23 mouse cellular contexts compared by ENCODE assay signal in the genomic region with DNA sequence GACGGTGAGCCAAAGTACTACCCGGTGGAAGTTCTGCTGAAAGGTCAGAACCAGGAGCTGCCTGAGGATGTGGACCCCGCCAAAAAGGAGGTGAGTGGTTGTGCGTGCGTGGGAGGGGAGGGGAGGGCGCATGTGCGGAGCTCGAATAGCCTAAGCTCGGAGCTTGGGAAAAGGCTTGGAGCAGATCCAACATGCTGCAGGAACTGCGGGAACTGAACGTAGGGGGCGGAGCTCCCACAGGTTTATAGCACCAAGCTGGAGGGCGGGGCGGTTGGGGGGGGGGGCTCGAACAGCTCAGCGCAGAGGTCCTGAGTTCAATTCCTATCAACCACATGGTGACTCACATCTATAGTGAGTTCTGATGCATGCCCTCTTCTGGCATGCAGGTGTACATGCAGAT. TPM values are rescaled to one million over a fixed set of nuclear protein-coding genes. Genes with fewer than 3 reads are reported as not detected.
DNase-seq lines count a peak whose midpoint lies in the region; ATAC-seq and TF ChIP-seq lines count a peak whose summit lies in the region.
"Had no signal": no experiment of that assay in that cellular context is flagged by ENCODE, and none has a peak within 500 bp of the region (broad histone marks: within the 10 kb centered on the region; RNA-seq: fewer than 3 reads in every experiment).

No protein-coding gene starts in this region.

- no peak overlapping the region for H3K9ac ChIP-seq in limb, embryonic 14.5 days (ENCODE audit: low read depth, low read length, severe bottlenecking)
- no peak overlapping the region for H3K9ac ChIP-seq in stomach, postnatal 0 days (ENCODE audit: low read length)
- H3K9ac ChIP-seq in heart, embryonic 11.5 days (ENCODE audit: low read depth, low read length): no peak overlapping the region
- H3K9ac ChIP-seq: embryonic facial prominence, embryonic 12.5 days; forebrain, embryonic 13.5 days; forebrain, embryonic 15.5 days; forebrain, postnatal 0 days had no signal

- ATAC-seq in limb, embryonic 14.5 days (ENCODE audit: low FRiP score, low read depth): no peak
- no peak for ATAC-seq in stomach, postnatal 0 days (ENCODE audit: low FRiP score, low TSS enrichment)
- no peak for ATAC-seq in monocyte, adult 5-6 weeks (replicated peaks; ENCODE audit: insufficient number of reproducible peaks, low FRiP score, low TSS enrichment, poor library complexity, severe bottlenecking)
- ATAC-seq in heart, embryonic 11.5 days (replicated peaks; ENCODE audit: insufficient number of reproducible peaks, low FRiP score, low TSS enrichment): no peak
- ATAC-seq: activated CD4-positive, CD25-positive, alpha-beta regulatory T cell, adult 4 months; forebrain, embryonic 13.5 days; forebrain, embryonic 15.5 days; forebrain, postnatal 0 days; Patski had no signal

- peaks cover 9% of the 10 kb centered on the region for H3K4me1 ChIP-seq in limb, embryonic 14.5 days (ENCODE audit: control insufficient read depth, insufficient read depth, low read length)
- H3K4me1 ChIP-seq in limb, embryonic 10.5 days: peaks cover 11% of the 10 kb centered on the region
- H3K4me1 ChIP-seq in stomach, postnatal 0 days (replicated peaks; ENCODE audit: control insufficient read depth, insufficient read depth): no peaks in the 10 kb centered on the region
- H3K4me1 ChIP-seq in heart, embryonic 11.5 days (ENCODE audit: control insufficient read depth, insufficient read depth, low read length): no peaks in the 10 kb centered on the region
- H3K4me1 ChIP-seq: embryonic facial prominence, embryonic 12.5 days; forebrain, embryonic 15.5 days had no signal

- TF ChIP-seq EP300 in stomach, postnatal 0 days (optimal IDR thresholded peaks at IDR 0.05): no peak

- H3K9me3 ChIP-seq in limb, embryonic 14.5 days (ENCODE audit: control insufficient read depth, low read length): no peaks in the 10 kb centered on the region
- H3K9me3 ChIP-seq in limb, embryonic 10.5 days (replicated peaks): no peaks in the 10 kb centered on the region
- H3K9me3 ChIP-seq in stomach, postnatal 0 days (ENCODE audit: control insufficient read depth, low read length): no peaks in the 10 kb centered on the region
- H3K9me3 ChIP-seq in heart, embryonic 11.5 days (replicated peaks; ENCODE audit: control insufficient read depth, low read length): no peaks in the 10 kb centered on the region
- H3K9me3 ChIP-seq: embryonic facial prominence, embryonic 10.5 days; embryonic facial prominence, embryonic 12.5 days; forebrain, embryonic 13.5 days; forebrain, embryonic 15.5 days; G1E had no signal

- no peaks in the 10 kb centered on the region for H3K27me3 ChIP-seq in limb, embryonic 14.5 days (ENCODE audit: control insufficient read depth, insufficient read depth, low read length)
- no peaks in the 10 kb centered on the region for H3K27me3 ChIP-seq in limb, embryonic 10.5 days (ENCODE audit: low read depth, poor library complexity, severe bottlenecking)
- no peaks in the 10 kb centered on the region for H3K27me3 ChIP-seq in stomach, postnatal 0 days (ENCODE audit: control insufficient read depth, insufficient read depth, low read length)
- H3K27me3 ChIP-seq in heart, embryonic 11.5 days (ENCODE audit: control insufficient read depth, insufficient read depth, low read length): no peaks in the 10 kb centered on the region
- H3K27me3 ChIP-seq: embryonic facial prominence, embryonic 12.5 days; forebrain, embryonic 13.5 days; forebrain, embryonic 15.5 days; Patski had no signal

- H3K36me3 ChIP-seq in limb, embryonic 14.5 days (ENCODE audit: control insufficient read depth, insufficient read depth, low read length): peaks cover 17% of the 10 kb centered on the region
- H3K36me3 ChIP-seq in limb, embryonic 10.5 days: peaks cover 22% of the 10 kb centered on the region
- peaks cover 5% of the 10 kb centered on the region; the same call in 1 of the 2 replicates for H3K36me3 ChIP-seq in stomach, postnatal 0 days (ENCODE audit: control insufficient read depth, insufficient read depth, low read length)
- H3K36me3 ChIP-seq in heart, embryonic 11.5 days (ENCODE audit: control insufficient read depth, insufficient read depth, low read length): peaks cover 7% of the 10 kb centered on the region; the same call in 1 of the 2 replicates

- no peak overlapping the region for H3K27ac ChIP-seq in limb, embryonic 14.5 days (replicated peaks; ENCODE audit: low read depth, low read length)
- H3K27ac ChIP-seq in limb, embryonic 10.5 days: no peak overlapping the region
- H3K27ac ChIP-seq in stomach, postnatal 0 days (replicated peaks): no peak overlapping the region
- no peak overlapping the region for H3K27ac ChIP-seq in heart, embryonic 11.5 days (ENCODE audit: low read depth, low read length)
- H3K27ac ChIP-seq: embryonic facial prominence, embryonic 10.5 days; embryonic facial prominence, embryonic 12.5 days; forebrain, embryonic 13.5 days; forebrain, embryonic 15.5 days had no signal

- DNase-seq in limb, embryonic 14.5 days (ENCODE audit: low spot score): peak; percentile 32
- DNase-seq in limb, embryonic 10.5 days (ENCODE audit: low spot score): no peak
- DNase-seq in ES-CJ7 (ENCODE audit: low read depth, low spot score): peak; percentile 51
- DNase-seq in R1 (ENCODE audit: low read depth, low spot score): peak; percentile 68
- DNase-seq in stomach, postnatal 0 days (ENCODE audit: low spot score): no peak
- DNase-seq: adrenal gland, adult 8-10 months; adrenal gland, postnatal 14 days; adrenal gland, postnatal 36 days; cerebellum, adult 11-12 months; cerebellum, adult 2 months; cerebellum, adult 9-10 months; cerebellum, postnatal 10 days; cerebellum, postnatal 25 days; forebrain, postnatal 0 days had no signal

- TF ChIP-seq POLR2A in limb, embryonic 14.5 days (IDR thresholded peaks at IDR 0.05; ENCODE audit: borderline replicate concordance, extremely low read depth, insufficient read depth, insufficient read length): no peak

- H3K4me3 ChIP-seq in limb, embryonic 14.5 days (replicated peaks; ENCODE audit: low read length): no peak overlapping the region
- no peak overlapping the region for H3K4me3 ChIP-seq in limb, embryonic 10.5 days
- H3K4me3 ChIP-seq in stomach, postnatal 0 days (ENCODE audit: low read depth, low read length): no peak overlapping the region
- no peak overlapping the region for H3K4me3 ChIP-seq in heart, embryonic 11.5 days (ENCODE audit: low read depth, low read length)
- H3K4me3 ChIP-seq: embryonic facial prominence, embryonic 10.5 days; embryonic facial prominence, embryonic 12.5 days; forebrain, embryonic 13.5 days; forebrain, embryonic 15.5 days had no signal

- H3K4me2 ChIP-seq in limb, embryonic 14.5 days (replicated peaks; ENCODE audit: low read depth, low read length, severe bottlenecking): no peak overlapping the region
- no peak overlapping the region for H3K4me2 ChIP-seq in stomach, postnatal 0 days (replicated peaks; ENCODE audit: low read depth)
- H3K4me2 ChIP-seq in heart, embryonic 11.5 days: no peak overlapping the region
- H3K4me2 ChIP-seq: embryonic facial prominence, embryonic 12.5 days; forebrain, embryonic 13.5 days; forebrain, embryonic 15.5 days had no signal

- TF ChIP-seq CTCF in stomach, postnatal 0 days (IDR thresholded peaks at IDR 0.05; ENCODE audit: low read depth): 0 out of 2 replicates have a peak, but pooled peaks have one; percentile 10

- WGBS in limb, embryonic 14.5 days: 60% methylated on average over 16 of the region's 16 CpGs
- 80% methylated on average over 16 of the region's 16 CpGs for WGBS in limb, embryonic 10.5 days
- 69% methylated on average over 16 of the region's 16 CpGs for WGBS in stomach, postnatal 0 days
- 72% methylated on average over 16 of the region's 16 CpGs for WGBS in heart, embryonic 11.5 days (ENCODE audit: insufficient replicate concordance)

RNA-seq across cellular contexts. Expression of a gene that starts 12.2 kb away (rescaled TPM):
- polyA plus RNA-seq in limb, embryonic 14.5 days (2012; rRNA removed): 55.8 and 59.7 TPM in 2 replicates
- 65.2 and 69.0 TPM in 2 replicates for polyA plus RNA-seq in limb, embryonic 14.5 days (2014; fragmentation: Nextera tagmentation; extraction: Ambion mirVana)
- polyA plus RNA-seq in limb, embryonic 10.5 days (2016; fragmentation: Nextera tagmentation; extraction: Ambion mirVana): 109 and 114 TPM in 2 replicates
- 58.9 and 61.3 TPM in 2 replicates for polyA plus RNA-seq in stomach, postnatal 0 days (2015; fragmentation: Nextera tagmentation; extraction: Ambion mirVana)
- total RNA-seq in monocyte, adult 5-6 weeks (2017): 8.5 to 14.3 TPM (median 13.9 TPM) in 3 replicates
- 91.1 and 97.1 TPM in 2 replicates for polyA plus RNA-seq in heart, embryonic 11.5 days (2014; fragmentation: Nextera tagmentation; extraction: Ambion mirVana)

RNA-seq across cellular contexts. Expression of a gene that starts 17.9 kb away (rescaled TPM):
- 0.35 and 0.45 TPM in 2 replicates for polyA plus RNA-seq in limb, embryonic 14.5 days (2012; rRNA removed)
- polyA plus RNA-seq in limb, embryonic 14.5 days (2014; fragmentation: Nextera tagmentation; extraction: Ambion mirVana): 0.22 and 0.28 TPM in 2 replicates
- polyA plus RNA-seq in limb, embryonic 10.5 days (2016; fragmentation: Nextera tagmentation; extraction: Ambion mirVana): 0.05 and 0.06 TPM in 2 replicates
- polyA plus RNA-seq in stomach, postnatal 0 days (2015; fragmentation: Nextera tagmentation; extraction: Ambion mirVana): 10.7 and 12.3 TPM in 2 replicates
- 1.1 to 13.0 TPM (median 4.4 TPM) in 3 replicates for total RNA-seq in monocyte, adult 5-6 weeks (2017)
- polyA plus RNA-seq in heart, embryonic 11.5 days (2014; fragmentation: Nextera tagmentation; extraction: Ambion mirVana): 0.13 and 0.34 TPM in 2 replicates
- polyA plus RNA-seq: activated CD4-positive, CD25-positive, alpha-beta regulatory T cell, adult 4 months; G1E had no signal

RNA-seq across cellular contexts. Expression of a gene that starts 22.8 kb away (rescaled TPM):
- polyA plus RNA-seq in limb, embryonic 14.5 days (2012; rRNA removed): 48.6 and 52.0 TPM in 2 replicates
- polyA plus RNA-seq in limb, embryonic 14.5 days (2014; fragmentation: Nextera tagmentation; extraction: Ambion mirVana): 59.1 and 71.3 TPM in 2 replicates
- polyA plus RNA-seq in limb, embryonic 10.5 days (2016; fragmentation: Nextera tagmentation; extraction: Ambion mirVana): 60.2 and 64.6 TPM in 2 replicates
- polyA plus RNA-seq in stomach, postnatal 0 days (2015; fragmentation: Nextera tagmentation; extraction: Ambion mirVana): 32.4 and 36.8 TPM in 2 replicates
- 1.3 to 5.1 TPM (median 1.6 TPM) in 3 replicates for total RNA-seq in monocyte, adult 5-6 weeks (2017)
- 36.1 and 43.3 TPM in 2 replicates for polyA plus RNA-seq in heart, embryonic 11.5 days (2014; fragmentation: Nextera tagmentation; extraction: Ambion mirVana)

RNA-seq across cellular contexts. Expression of a gene that starts 22.9 kb away (rescaled TPM):
- polyA plus RNA-seq in limb, embryonic 14.5 days (2012; rRNA removed): 3.4 and 3.8 TPM in 2 replicates
- polyA plus RNA-seq in limb, embryonic 14.5 days (2014; fragmentation: Nextera tagmentation; extraction: Ambion mirVana): 0.87 and 1.3 TPM in 2 replicates
- 0.33 and 0.34 TPM in 2 replicates for polyA plus RNA-seq in limb, embryonic 10.5 days (2016; fragmentation: Nextera tagmentation; extraction: Ambion mirVana)
- polyA plus RNA-seq in stomach, postnatal 0 days (2015; fragmentation: Nextera tagmentation; extraction: Ambion mirVana): 1.2 and 1.3 TPM in 2 replicates
- 0.39 TPM in 1 of 3 replicates, not detected in the others for total RNA-seq in monocyte, adult 5-6 weeks (2017)
- 0.31 and 0.35 TPM in 2 replicates for polyA plus RNA-seq in heart, embryonic 11.5 days (2014; fragmentation: Nextera tagmentation; extraction: Ambion mirVana)

RNA-seq across cellular contexts. Expression of a gene that starts 29.6 kb away (rescaled TPM):
- 1.1 and 1.5 TPM in 2 replicates for polyA plus RNA-seq in limb, embryonic 14.5 days (2012; rRNA removed)
- 0.19 and 0.53 TPM in 2 replicates for polyA plus RNA-seq in limb, embryonic 14.5 days (2014; fragmentation: Nextera tagmentation; extraction: Ambion mirVana)
- polyA plus RNA-seq in limb, embryonic 10.5 days (2016; fragmentation: Nextera tagmentation; extraction: Ambion mirVana): 0.11 and 0.24 TPM in 2 replicates
- 0.13 TPM in 1 of 2 replicates, not detected in the other for polyA plus RNA-seq in stomach, postnatal 0 days (2015; fragmentation: Nextera tagmentation; extraction: Ambion mirVana)
- total RNA-seq in monocyte, adult 5-6 weeks (2017): not detected in 3 replicates
- polyA plus RNA-seq in heart, embryonic 11.5 days (2014; fragmentation: Nextera tagmentation; extraction: Ambion mirVana): 0.11 and 0.13 TPM in 2 replicates
- polyA plus RNA-seq: activated CD4-positive, CD25-positive, alpha-beta regulatory T cell, adult 4 months had no signal

Comparison
In these comparisons a context has a peak if more than half of its experiments do, and no peak if none do; other contexts are left out.
1. DNase-seq: peak in limb, embryonic 14.5 days (single experiment), ES-CJ7 (single experiment) and R1 (single experiment); none in limb, embryonic 10.5 days (single experiment) and stomach, postnatal 0 days (single experiment).